Mouse (Mus musculus) kidney, adult 2 months (tissue): ENCODE results near the gene Rom1.

Experiments
- CTCF ChIP-seq: fragments of 200-500 bp; conservative IDR thresholded peaks from 2 replicates; pipeline ENCODE4 v1.5.1; 2011; ENCODE audit warnings: low read depth, mild to moderate bottlenecking, control low read depth, low read length, moderate library complexity, mixed read lengths; ENCODE audit not compliant: insufficient read depth, insufficient read length
- POLR2A ChIP-seq: fragments of 200-500 bp; IDR thresholded peaks from one replicate; pipeline ENCODE4 v1.6.1; 2011; ENCODE audit warnings: low read depth, low read length, control low read depth

DNA sequence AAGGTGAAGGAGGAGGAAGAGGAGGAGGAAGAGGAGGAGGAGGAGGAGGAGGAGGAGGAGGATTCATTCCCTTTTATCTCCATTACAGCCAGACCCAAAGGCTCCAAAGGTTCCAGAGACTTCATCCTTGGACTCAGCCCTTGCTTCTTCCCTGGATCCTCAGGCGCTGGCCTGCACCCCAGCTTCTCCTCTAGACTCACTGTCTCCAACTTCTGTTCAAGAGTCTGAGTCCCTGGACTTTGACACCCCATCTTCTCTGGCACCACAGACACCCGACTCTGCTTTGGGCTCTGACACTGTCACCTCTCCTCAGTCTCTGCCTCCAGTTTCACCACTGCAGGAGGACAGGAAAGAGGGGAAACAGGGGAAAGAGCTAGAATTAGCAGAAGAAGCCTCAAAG is 33.1 kb upstream of the Rom1 start:
- no peak for TF ChIP-seq CTCF
- no peak for TF ChIP-seq POLR2A
